ENCODE assay signal across 8 mouse cellular contexts in the genomic region with DNA sequence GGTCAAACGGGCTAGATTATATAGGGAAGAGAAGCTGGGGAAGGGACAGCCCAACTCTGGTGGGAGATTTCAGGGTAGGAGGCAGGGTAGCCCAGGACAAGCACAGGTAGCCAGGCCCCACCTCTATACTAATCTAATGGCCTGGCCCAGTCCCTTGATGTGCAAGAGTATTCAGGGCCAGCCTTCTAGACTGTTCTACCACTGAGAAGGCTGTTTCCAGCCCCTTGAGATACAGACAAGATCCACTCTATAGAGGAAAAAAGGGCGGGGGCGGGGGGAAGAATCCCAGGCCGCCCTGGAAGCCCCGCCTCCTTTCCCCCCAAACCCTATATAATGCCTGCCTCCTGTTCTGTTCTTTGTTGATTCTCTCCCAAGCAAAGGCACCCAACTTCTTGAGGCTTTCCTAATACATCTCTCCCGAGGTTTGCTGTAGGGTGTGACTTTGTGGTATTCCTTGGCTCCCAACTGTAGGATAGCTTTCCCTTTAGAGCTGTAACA. TPM values are rescaled to one million over a fixed set of nuclear protein-coding genes. Genes with fewer than 3 reads are reported as not detected.
DNase-seq lines count a peak whose midpoint lies in the region; ATAC-seq and TF ChIP-seq lines count a peak whose summit lies in the region.

No protein-coding gene starts in this region.

- 77% methylated on average over 6 of the region's 6 CpGs for WGBS in kidney, embryonic 16.5 days
- whole genome bisulfite sequencing in embryonic facial prominence, embryonic 10.5 days: 76% methylated on average over 6 of the region's 6 CpGs
- 70% methylated on average over 6 of the region's 6 CpGs for WGBS in hindbrain, postnatal 0 days
- 76% methylated on average over 6 of the region's 6 CpGs for WGBS in midbrain, postnatal 0 days

- peak overlapping the region; percentile 56 for H3K4me2 ChIP-seq in kidney, embryonic 16.5 days (replicated peaks; ENCODE audit: low read depth, low read length)
- H3K4me2 ChIP-seq in hindbrain, postnatal 0 days (ENCODE audit: low read depth, low read length): peak overlapping the region; percentile 76
- peak overlapping the region; percentile 68 for H3K4me2 ChIP-seq in midbrain, postnatal 0 days (ENCODE audit: low read depth, low read length, poor library complexity, severe bottlenecking)

- H3K4me3 ChIP-seq in kidney, embryonic 16.5 days (ENCODE audit: low read length): peak overlapping the region; percentile 61
- peak overlapping the region; percentile 72 for H3K4me3 ChIP-seq in embryonic facial prominence, embryonic 10.5 days
- peak overlapping the region; percentile 69; the same call in 1 of the 2 replicates for H3K4me3 ChIP-seq in hindbrain, postnatal 0 days (ENCODE audit: low read length)
- H3K4me3 ChIP-seq in midbrain, postnatal 0 days (ENCODE audit: low read depth, low read length): peak overlapping the region; percentile 62; the same call in 1 of the 2 replicates

- H3K36me3 ChIP-seq in kidney, embryonic 16.5 days (ENCODE audit: insufficient read depth, low read length): peaks cover 16% of the 10 kb centered on the region
- peaks cover 22% of the 10 kb centered on the region for H3K36me3 ChIP-seq in embryonic facial prominence, embryonic 10.5 days (replicated peaks)
- H3K36me3 ChIP-seq in hindbrain, postnatal 0 days (ENCODE audit: insufficient read depth, low read length): no peaks in the 10 kb centered on the region
- no peaks in the 10 kb centered on the region; the same call in 1 of the 2 replicates for H3K36me3 ChIP-seq in midbrain, postnatal 0 days (ENCODE audit: insufficient read depth, low read length)

- TF ChIP-seq CTCF in hindbrain, postnatal 0 days (IDR thresholded peaks at IDR 0.05; ENCODE audit: low read depth): no peak
- no peak for TF ChIP-seq CTCF in midbrain, postnatal 0 days (IDR thresholded peaks at IDR 0.05)

- no peaks in the 10 kb centered on the region for H3K9me3 ChIP-seq in kidney, embryonic 16.5 days (ENCODE audit: low read length)
- H3K9me3 ChIP-seq in embryonic facial prominence, embryonic 10.5 days: no peaks in the 10 kb centered on the region; the same call in 1 of the 2 replicates
- no peaks in the 10 kb centered on the region for H3K9me3 ChIP-seq in hindbrain, postnatal 0 days (ENCODE audit: low read length)
- H3K9me3 ChIP-seq in midbrain, postnatal 0 days (ENCODE audit: low read length): no peaks in the 10 kb centered on the region

- ATAC-seq in kidney, embryonic 16.5 days (ENCODE audit: low FRiP score, low TSS enrichment): no peak
- ATAC-seq in hindbrain, postnatal 0 days: no peak
- ATAC-seq in midbrain, postnatal 0 days (ENCODE audit: low FRiP score): no peak

- H3K9ac ChIP-seq in kidney, embryonic 16.5 days (replicated peaks; ENCODE audit: low read length): peak overlapping the region; percentile 81
- no peak overlapping the region for H3K9ac ChIP-seq in hindbrain, postnatal 0 days (replicated peaks; ENCODE audit: low read length)
- no peak overlapping the region for H3K9ac ChIP-seq in midbrain, postnatal 0 days (replicated peaks; ENCODE audit: low read length, poor library complexity, severe bottlenecking)

- H3K4me1 ChIP-seq in kidney, embryonic 16.5 days (ENCODE audit: insufficient read depth, low read length): peaks cover 18% of the 10 kb centered on the region
- peaks cover 24% of the 10 kb centered on the region for H3K4me1 ChIP-seq in embryonic facial prominence, embryonic 10.5 days
- H3K4me1 ChIP-seq in hindbrain, postnatal 0 days (ENCODE audit: insufficient read depth, low read length): peaks cover 9% of the 10 kb centered on the region; the same call in 1 of the 2 replicates
- H3K4me1 ChIP-seq in midbrain, postnatal 0 days (ENCODE audit: insufficient read depth, low read length): peaks cover 6% of the 10 kb centered on the region; the same call in 1 of the 2 replicates

- peak overlapping the region; percentile 97; the same call in 1 of the 2 replicates for H3K27ac ChIP-seq in kidney, embryonic 16.5 days (ENCODE audit: low read length)
- peak overlapping the region; percentile 97 for H3K27ac ChIP-seq in embryonic facial prominence, embryonic 10.5 days (replicated peaks)
- H3K27ac ChIP-seq in hindbrain, postnatal 0 days: peak overlapping the region; percentile 97; the same call in 1 of the 2 replicates
- H3K27ac ChIP-seq in midbrain, postnatal 0 days (ENCODE audit: low read depth, low read length): 0 out of 2 replicates have a peak overlapping the region, but pooled peaks have one; percentile 94

- DNase-seq in kidney, postnatal 10 days: no peak
- no peak for DNase-seq in embryonic facial prominence, embryonic 10.5 days (ENCODE audit: low spot score)
- no peak for DNase-seq in hindbrain, postnatal 0 days (ENCODE audit: low spot score)
- DNase-seq in midbrain, postnatal 0 days (ENCODE audit: low spot score): no peak
- no peak for DNase-seq in frontal cortex, postnatal 14 days (ENCODE audit: low spot score in 2 of 2)
- no peak for DNase-seq in testis, postnatal 10 days (ENCODE audit: low spot score)
- DNase-seq in layer of hippocampus, postnatal 14 days (ENCODE audit: low spot score in 2 of 2): no peak

- no peaks in the 10 kb centered on the region for H3K27me3 ChIP-seq in kidney, embryonic 16.5 days (ENCODE audit: insufficient read depth, low read length)
- no peaks in the 10 kb centered on the region for H3K27me3 ChIP-seq in embryonic facial prominence, embryonic 10.5 days (replicated peaks; ENCODE audit: low read depth, poor library complexity, severe bottlenecking)
- H3K27me3 ChIP-seq in hindbrain, postnatal 0 days (ENCODE audit: insufficient read depth, low read length): no peaks in the 10 kb centered on the region
- no peaks in the 10 kb centered on the region for H3K27me3 ChIP-seq in midbrain, postnatal 0 days (ENCODE audit: insufficient read depth, low read length)

RNA-seq across cellular contexts. Expression of gene Zfp260, which starts 0.6 kb away (rescaled TPM):
- polyA plus RNA-seq in kidney, embryonic 16.5 days (2015; fragmentation: Nextera tagmentation; extraction: Ambion mirVana): 112 and 116 TPM in 2 replicates
- polyA plus RNA-seq in embryonic facial prominence, embryonic 10.5 days (2016; fragmentation: Nextera tagmentation; extraction: Ambion mirVana): 119 and 127 TPM in 2 replicates
- total RNA-seq in hindbrain, postnatal 0 days (2014; rRNA removed): 26.8 and 27.4 TPM in 2 replicates
- polyA plus RNA-seq in hindbrain, postnatal 0 days (2015; fragmentation: Nextera tagmentation; extraction: Ambion mirVana): 47.7 and 49.4 TPM in 2 replicates
- total RNA-seq in midbrain, postnatal 0 days (2014; rRNA removed): 39.4 and 47.4 TPM in 2 replicates
- polyA plus RNA-seq in midbrain, postnatal 0 days (2015; fragmentation: Nextera tagmentation; extraction: Ambion mirVana): 43.6 and 44.4 TPM in 2 replicates
- total RNA-seq in layer of hippocampus, postnatal 14 days (2021): 10 to 100 TPM; 65.1 to 72.3 TPM

RNA-seq across cellular contexts. Expression of gene Zfp566, which starts 3.6 kb away (rescaled TPM):
- polyA plus RNA-seq in kidney, embryonic 16.5 days (2015; fragmentation: Nextera tagmentation; extraction: Ambion mirVana): 12.5 and 13.6 TPM in 2 replicates
- polyA plus RNA-seq in embryonic facial prominence, embryonic 10.5 days (2016; fragmentation: Nextera tagmentation; extraction: Ambion mirVana): 20.0 and 21.0 TPM in 2 replicates
- 2.3 and 2.8 TPM in 2 replicates for total RNA-seq in hindbrain, postnatal 0 days (2014; rRNA removed)
- polyA plus RNA-seq in hindbrain, postnatal 0 days (2015; fragmentation: Nextera tagmentation; extraction: Ambion mirVana): 13.7 and 15.5 TPM in 2 replicates
- 0.93 and 3.8 TPM in 2 replicates for total RNA-seq in midbrain, postnatal 0 days (2014; rRNA removed)
- 16.2 and 18.0 TPM in 2 replicates for polyA plus RNA-seq in midbrain, postnatal 0 days (2015; fragmentation: Nextera tagmentation; extraction: Ambion mirVana)
- total RNA-seq in layer of hippocampus, postnatal 14 days (2021): 1 to 10 TPM; 6.9 to 8.5 TPM

RNA-seq across cellular contexts. Expression of gene Gm26920, which starts 3.8 kb away (rescaled TPM):
- 1.6 and 2.1 TPM in 2 replicates for polyA plus RNA-seq in kidney, embryonic 16.5 days (2015; fragmentation: Nextera tagmentation; extraction: Ambion mirVana)
- 1.6 and 4.8 TPM in 2 replicates for polyA plus RNA-seq in embryonic facial prominence, embryonic 10.5 days (2016; fragmentation: Nextera tagmentation; extraction: Ambion mirVana)
- total RNA-seq in hindbrain, postnatal 0 days (2014; rRNA removed): not detected in 2 replicates
- 1.6 and 2.5 TPM in 2 replicates for polyA plus RNA-seq in hindbrain, postnatal 0 days (2015; fragmentation: Nextera tagmentation; extraction: Ambion mirVana)
- not detected in 2 replicates for total RNA-seq in midbrain, postnatal 0 days (2014; rRNA removed)
- 0.63 and 1.3 TPM in 2 replicates for polyA plus RNA-seq in midbrain, postnatal 0 days (2015; fragmentation: Nextera tagmentation; extraction: Ambion mirVana)
- total RNA-seq in layer of hippocampus, postnatal 14 days (2021): not detected

RNA-seq across cellular contexts. Expression of gene Zfp82, which starts 21.3 kb away (rescaled TPM):
- polyA plus RNA-seq in kidney, embryonic 16.5 days (2015; fragmentation: Nextera tagmentation; extraction: Ambion mirVana): 5.8 and 6.6 TPM in 2 replicates
- polyA plus RNA-seq in embryonic facial prominence, embryonic 10.5 days (2016; fragmentation: Nextera tagmentation; extraction: Ambion mirVana): 5.6 and 6.4 TPM in 2 replicates
- total RNA-seq in hindbrain, postnatal 0 days (2014; rRNA removed): 2.8 and 5.4 TPM in 2 replicates
- polyA plus RNA-seq in hindbrain, postnatal 0 days (2015; fragmentation: Nextera tagmentation; extraction: Ambion mirVana): 4.0 and 4.2 TPM in 2 replicates
- total RNA-seq in midbrain, postnatal 0 days (2014; rRNA removed): 5.3 and 6.4 TPM in 2 replicates
- polyA plus RNA-seq in midbrain, postnatal 0 days (2015; fragmentation: Nextera tagmentation; extraction: Ambion mirVana): 5.4 and 6.4 TPM in 2 replicates
- total RNA-seq in layer of hippocampus, postnatal 14 days (2021): 1 to 10 TPM; 3.6 to 4.5 TPM

RNA-seq across cellular contexts. Expression of gene Zfp382, which starts 27.8 kb away (rescaled TPM):
- 11.7 and 12.0 TPM in 2 replicates for polyA plus RNA-seq in kidney, embryonic 16.5 days (2015; fragmentation: Nextera tagmentation; extraction: Ambion mirVana)
- polyA plus RNA-seq in embryonic facial prominence, embryonic 10.5 days (2016; fragmentation: Nextera tagmentation; extraction: Ambion mirVana): 9.7 and 11.4 TPM in 2 replicates
- 7.5 and 12.7 TPM in 2 replicates for total RNA-seq in hindbrain, postnatal 0 days (2014; rRNA removed)
- polyA plus RNA-seq in hindbrain, postnatal 0 days (2015; fragmentation: Nextera tagmentation; extraction: Ambion mirVana): 11.9 and 13.2 TPM in 2 replicates
- 23.0 and 24.7 TPM in 2 replicates for total RNA-seq in midbrain, postnatal 0 days (2014; rRNA removed)
- 14.5 and 14.7 TPM in 2 replicates for polyA plus RNA-seq in midbrain, postnatal 0 days (2015; fragmentation: Nextera tagmentation; extraction: Ambion mirVana)
- total RNA-seq in layer of hippocampus, postnatal 14 days (2021): 10 to 100 TPM; 25.3 to 27.6 TPM
